Mouse (Mus musculus) urinary bladder, adult 2 months (tissue): Measurements from ENCODE around the gene Dhx36. TPM values are rescaled to one million over a fixed set of nuclear protein-coding genes. Genes with fewer than 3 reads are reported as not detected.

Experiments used
- DNase-seq: peaks from one replicate; pipeline ENCODE4 v3.0.0; 2022; ENCODE audit warnings: low spot score
- polyA plus RNA-seq: library from polyadenylated mRNA; depleted of rRNA; stranded (reverse); fragments of >200 nt; gene quantifications from 2 replicates; pipeline ENCODE4 v1.2.3, GENCODE M21; 2012; rRNA removed

Dhx36 gene
- polyA plus RNA-seq = 20.5 and 23.0 TPM in 2 replicates

GRCm38 (mm10) chr3:62506488-62507205, at the start of gene Dhx36:
TSS of gene Dhx36 (minus strand) at chr3:62507004.
- peak; percentile 87 for DNase-seq

GRCm38 (mm10) chr3:62527593-62527992, 20.8 kb upstream of the Dhx36 start:
- no peak for DNase-seq

GRCm38 (mm10) chr3:62527160-62527559, 20.4 kb upstream of the Dhx36 start:
- no peak for DNase-seq

- DNase-seq = no peak
Observed at GRCm38 (mm10) chr3:62507206-62507647, 423 bp upstream of the Dhx36 start.

GRCm38 (mm10) chr3:62505166-62505900, 1.5 kb downstream of the Dhx36 start:
- no peak for DNase-seq

- no peak for DNase-seq
Observed at GRCm38 (mm10) chr3:62499327-62499726, 7.5 kb downstream of the Dhx36 start.

GRCm38 (mm10) chr3:62492568-62492967, 14.2 kb downstream of the Dhx36 start:
- no peak for DNase-seq

GRCm38 (mm10) chr3:62484340-62484739, 22.5 kb downstream of the Dhx36 start:
- DNase-seq = no peak

GRCm38 (mm10) chr3:62470179-62470578, 36.6 kb downstream of the Dhx36 start:
- DNase-seq = no peak

GRCm38 (mm10) chr3:62464276-62464675, 42.5 kb downstream of the Dhx36 start:
- DNase-seq = no peak

- no peak for DNase-seq
Observed at GRCm38 (mm10) chr3:62459483-62459882, 47.3 kb downstream of the Dhx36 start.

GRCm38 (mm10) chr3:62458284-62459013, 48.4 kb downstream of the Dhx36 start:
- DNase-seq = peak; percentile 29

GRCm38 (mm10) chr3:62455854-62456253, 51.0 kb downstream of the Dhx36 start:
- no peak for DNase-seq

GRCm38 (mm10) chr3:62454096-62454495, 52.7 kb downstream of the Dhx36 start:
- DNase-seq = no peak

- no peak for DNase-seq
Observed at GRCm38 (mm10) chr3:62452961-62453360, 53.8 kb downstream of the Dhx36 start.

- DNase-seq = no peak
Observed at GRCm38 (mm10) chr3:62449871-62450496, 56.8 kb downstream of the Dhx36 start.

GRCm38 (mm10) chr3:62447151-62447550, 59.7 kb downstream of the Dhx36 start:
- DNase-seq = no peak

GRCm38 (mm10) chr3:62446271-62446670, 60.5 kb downstream of the Dhx36 start:
- DNase-seq = no peak

GRCm38 (mm10) chr3:62443582-62444194, 63.1 kb downstream of the Dhx36 start:
- no peak for DNase-seq

- DNase-seq = no peak
Observed at GRCm38 (mm10) chr3:62440431-62440969, 66.3 kb downstream of the Dhx36 start.

- DNase-seq = no peak
Observed at GRCm38 (mm10) chr3:62435923-62436322, 70.9 kb downstream of the Dhx36 start.
